Mouse (Mus musculus) lung, adult 2 months (tissue): Measurements from ENCODE around the gene Rnf167. TPM values are rescaled to one million over a fixed set of nuclear protein-coding genes. Genes with fewer than 3 reads are reported as not detected.

Experiments used
- DNase-seq: peaks from one replicate; pipeline ENCODE4 v3.0.0; 2022
- H3K4me1 ChIP-seq: fragments of 200-500 bp; 2 replicates; pipeline ENCODE4 v1.6.1; 2011; ENCODE audit warnings: low read length; ENCODE audit not compliant: control insufficient read depth, insufficient read depth
- H3K4me3 ChIP-seq: fragments of 200-500 bp; replicated peaks from 2 replicates; pipeline ENCODE3; 2011; ENCODE audit warnings: low read depth, mild to moderate bottlenecking, control low read depth, low read length; ENCODE audit errors: extremely low read depth
- CTCF ChIP-seq: fragments of 200-500 bp; IDR thresholded peaks from 2 replicates; pipeline ENCODE4 v1.5.1; 2011; ENCODE audit warnings: mild to moderate bottlenecking, low read length, control low read depth; ENCODE audit not compliant: insufficient read depth
- POLR2A ChIP-seq: fragments of 200-500 bp; IDR thresholded peaks from 2 replicates; pipeline ENCODE4 v1.6.1; 2011; ENCODE audit warnings: low read depth, mild to moderate bottlenecking, control low read depth, low read length, borderline replicate concordance; ENCODE audit errors: extremely low read depth
- WGBS: fragments of 180-500 bp; shearing (Covaris S2); methylation state at CpG from one replicate; pipeline ENCODE4 v1.1.7; 2018; 5-methylcytosine and 5-hydroxymethylcytosine counted together
- polyA plus RNA-seq: library from polyadenylated mRNA; depleted of rRNA; stranded (reverse); fragments of >200 nt; gene quantifications from 2 replicates; pipeline ENCODE4 v1.2.3, GENCODE M21; 2012

The Rnf167 gene
- polyA plus RNA-seq, 1 experiment: 146 TPM

DNA sequence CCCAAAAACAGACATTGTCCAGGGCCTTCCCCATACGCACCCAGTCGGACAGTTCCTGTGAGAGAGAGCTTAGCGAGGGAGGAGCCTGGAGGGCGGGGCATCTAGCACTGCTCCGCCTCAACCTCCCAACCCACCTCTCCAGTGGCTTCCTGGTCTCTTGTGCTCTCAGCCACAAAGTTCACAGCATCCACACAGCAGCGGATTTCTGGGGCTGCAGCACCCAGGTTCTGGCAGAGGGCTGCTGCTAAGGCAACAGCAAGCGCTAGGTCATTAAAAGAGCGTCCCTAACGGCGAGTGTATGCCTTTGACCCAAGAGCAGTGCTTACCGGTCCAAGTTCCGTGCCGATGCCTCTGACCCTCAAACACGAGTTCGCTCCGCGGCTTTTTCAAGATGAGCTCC, 32.0 kb upstream of the Rnf167 start:
- DNase-seq: peak; percentile 73
- peak overlapping the region; percentile 50 for H3K4me3 ChIP-seq
- no peaks in the 10 kb centered on the region for H3K4me1 ChIP-seq
- WGBS: 3% methylated on average over 17 of the region's 17 CpGs
- TF ChIP-seq CTCF: no peak
- peak; percentile 51; the same call in 1 of the 2 replicates for TF ChIP-seq POLR2A

DNA sequence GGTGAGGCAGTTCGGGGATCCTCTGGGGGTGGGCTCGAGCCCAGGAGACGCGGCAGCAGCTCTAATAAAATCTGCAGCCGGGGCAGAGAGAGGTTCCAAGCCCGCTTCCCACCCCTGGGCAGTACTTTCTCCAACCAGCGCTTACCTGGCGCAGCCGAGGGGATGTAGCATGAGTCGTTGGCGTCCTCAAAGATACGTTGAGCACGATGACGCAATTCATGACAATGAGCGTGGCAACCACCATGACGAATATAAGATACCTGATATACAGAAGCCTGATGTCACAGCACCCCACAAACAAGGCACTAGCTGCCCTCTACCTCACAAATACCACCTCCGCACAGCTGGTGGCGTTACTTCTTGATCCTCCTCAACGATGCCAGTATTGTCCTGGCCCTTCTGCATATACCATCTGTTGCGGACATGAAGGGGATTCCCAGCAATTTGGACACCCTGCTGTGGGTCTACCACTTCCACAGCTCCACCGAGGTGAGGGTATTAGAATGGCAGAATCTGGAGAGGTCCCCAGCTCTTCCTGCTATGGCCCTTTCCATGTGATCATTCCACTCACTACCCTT, 31.4 kb upstream of the Rnf167 start, which contains the start of gene 4930544D05Rik:
TSS of gene 4930544D05Rik (plus strand) at position 333 of the 578 bp plus-strand sequence.
- 22% methylated on average over 21 of the region's 21 CpGs for WGBS
- TF ChIP-seq POLR2A (no peak), CTCF (no peak)
- Histone ChIP-seq H3K4me1 (no peaks in the 10 kb centered on the region), H3K4me3 (peak within 1 kb of the TSS; percentile 50)
- no peak for DNase-seq

DNA sequence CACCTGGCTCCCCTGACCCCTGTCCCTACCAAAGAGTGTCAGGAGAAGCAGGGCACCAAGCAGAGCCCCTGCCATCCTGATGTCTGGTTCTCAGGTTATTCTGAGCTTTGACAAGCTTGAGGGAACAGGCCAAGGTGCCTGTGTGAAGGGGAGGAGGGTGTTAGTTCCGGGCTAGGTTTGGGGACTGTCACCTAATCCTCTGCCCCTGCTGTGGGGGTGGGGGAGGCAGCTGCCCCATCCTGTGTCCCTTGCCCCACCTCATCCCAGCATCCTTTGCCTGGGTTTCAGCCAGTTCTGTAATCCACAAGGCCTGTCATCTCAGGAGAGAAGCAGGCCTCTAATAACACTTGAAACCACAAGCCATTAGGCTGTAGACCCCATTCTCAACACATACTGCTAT, 27.9 kb upstream of the Rnf167 start, which contains the start of gene Chrne:
TSS of gene Chrne (minus strand) at position 116 of the 400 bp plus-strand sequence.
- no peak for TF ChIP-seq POLR2A
- DNase-seq: no peak
- Histone ChIP-seq H3K4me1 (no peaks in the 10 kb centered on the region), H3K4me3 (no peak within 1 kb of the TSS)
- WGBS: 21% methylated on average over 1 of the region's 1 CpGs

DNA sequence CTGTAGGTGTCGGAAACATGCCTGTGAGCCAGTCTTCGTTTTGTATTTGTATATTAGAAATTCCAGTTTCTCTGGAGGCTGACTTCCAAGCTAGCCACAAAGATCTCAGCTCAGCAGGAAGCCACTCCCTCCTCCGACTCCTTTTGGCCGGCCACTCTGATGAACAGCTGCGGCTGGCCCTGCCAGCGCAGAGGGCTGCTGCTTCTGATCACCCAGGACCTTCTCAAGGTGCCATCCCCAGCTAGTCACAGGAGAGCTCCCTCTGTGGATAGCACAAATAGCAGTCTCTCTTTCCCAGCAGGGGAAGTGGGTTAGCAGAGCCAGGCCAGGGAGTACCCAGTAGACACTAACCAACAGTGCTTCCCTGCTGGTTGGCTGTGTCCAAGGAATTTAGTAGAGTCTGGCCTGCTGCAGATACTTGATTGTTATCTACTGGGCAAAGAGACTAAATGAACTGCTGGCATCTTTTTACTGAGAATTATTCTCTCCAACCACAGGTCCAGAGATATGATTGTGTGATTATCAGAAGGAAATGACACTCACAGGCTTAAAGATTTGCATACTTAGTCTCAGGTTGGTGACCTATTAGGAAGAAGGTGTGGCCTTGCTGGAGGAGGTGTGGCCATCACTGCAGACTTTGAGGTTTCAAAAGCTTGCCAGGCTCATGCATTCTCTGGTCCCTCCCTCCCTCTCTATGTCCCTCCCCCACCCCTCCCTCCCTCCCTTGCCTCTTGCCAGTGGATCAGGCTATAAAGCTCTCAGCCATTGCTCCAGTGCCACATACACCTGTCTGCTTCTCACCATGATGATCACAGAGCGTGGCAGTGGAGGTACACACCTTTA, 24.8 kb upstream of the Rnf167 start:
- DNase-seq: no peak
- Histone ChIP-seq H3K4me1 (no peaks in the 10 kb centered on the region), H3K4me3 (no peak overlapping the region)
- WGBS: 29% methylated on average over 7 of the region's 7 CpGs
- no peak for TF ChIP-seq POLR2A
- TF ChIP-seq CTCF: no peak

DNA sequence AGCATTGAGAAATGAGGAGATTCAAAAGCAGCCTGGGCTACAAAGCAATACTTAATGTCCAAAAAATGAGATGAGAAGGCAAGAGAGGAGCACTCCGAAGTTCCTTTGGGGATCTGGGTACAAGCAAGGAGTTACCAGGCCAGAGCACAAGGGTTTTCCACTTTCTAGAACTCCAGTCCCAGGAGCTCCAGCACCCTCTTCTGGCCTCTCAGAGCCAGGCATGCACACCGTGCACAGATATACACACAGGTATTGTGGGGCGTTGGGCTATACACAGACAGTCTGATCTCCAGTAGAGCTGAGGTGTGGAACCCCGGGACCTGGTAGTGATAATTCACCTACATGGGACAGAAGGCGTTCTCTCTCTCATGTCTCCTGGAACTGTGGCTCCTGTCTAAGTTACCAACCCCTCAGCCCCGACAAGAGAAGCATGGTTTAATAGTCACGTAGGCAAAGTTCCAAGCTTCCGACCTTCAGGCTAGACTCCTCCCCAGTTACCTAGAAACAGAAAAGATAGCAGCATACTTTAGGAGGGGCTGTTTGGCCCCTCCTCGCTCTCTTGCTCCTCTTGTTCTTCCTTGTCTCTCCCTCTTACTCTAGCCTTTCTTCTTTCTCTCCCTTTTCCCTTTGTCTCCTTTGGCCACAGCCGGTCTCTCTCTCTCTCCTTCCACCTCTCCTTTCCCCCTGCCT, 23.8 kb upstream of the Rnf167 start:
- no peaks in the 10 kb centered on the region for H3K4me1 ChIP-seq
- no peak overlapping the region for H3K4me3 ChIP-seq
- no peak for DNase-seq
- TF ChIP-seq CTCF (0 out of 2 replicates have a peak, but pooled peaks have one; percentile 2), POLR2A (no peak)
- WGBS: 68% methylated on average over 10 of the region's 10 CpGs

DNA sequence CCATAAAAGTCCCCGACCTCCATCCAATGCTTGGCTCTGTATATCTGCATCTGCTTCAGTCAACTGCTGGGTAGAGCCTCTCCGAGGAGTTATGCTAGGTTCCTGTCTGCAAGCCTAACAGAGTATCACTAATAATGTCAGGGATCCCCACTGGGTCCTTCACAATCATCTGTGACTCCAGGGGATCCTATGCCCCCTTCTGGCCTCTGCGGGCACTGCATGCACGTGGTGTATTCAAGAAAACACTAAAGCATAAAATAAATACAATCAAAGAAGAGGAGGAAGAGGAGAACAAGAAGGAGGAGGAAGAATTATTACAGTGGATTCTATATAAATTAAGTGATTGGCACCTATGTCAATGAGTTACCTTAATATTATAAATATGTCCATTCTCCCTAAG, 21.6 kb upstream of the Rnf167 start:
- no peak for DNase-seq
- H3K4me3 ChIP-seq: no peak overlapping the region
- WGBS: 35% methylated on average over 4 of the region's 4 CpGs
- TF ChIP-seq POLR2A: no peak
- TF ChIP-seq CTCF: peak; percentile 72
- no peaks in the 10 kb centered on the region for H3K4me1 ChIP-seq

DNA sequence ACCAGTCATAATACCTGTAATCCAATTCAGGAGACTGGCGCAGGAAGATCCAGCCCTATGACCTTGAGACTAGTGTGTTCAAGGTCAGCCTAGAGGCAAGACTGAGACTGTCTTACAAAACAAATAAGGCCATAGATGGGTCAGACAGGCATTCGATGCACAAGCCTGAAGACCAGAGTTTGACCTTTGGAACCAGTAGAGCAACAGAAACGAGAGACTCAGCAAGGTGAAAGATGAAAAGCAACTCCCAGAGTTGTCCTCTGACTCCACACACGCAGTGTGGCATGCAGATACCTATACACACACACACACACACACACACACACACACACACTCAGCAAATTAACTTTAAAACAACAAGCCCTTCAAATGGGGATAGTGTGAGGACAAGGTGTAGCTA, 20.2 kb upstream of the Rnf167 start:
- no peak for TF ChIP-seq CTCF
- TF ChIP-seq POLR2A: no peak
- no peak for DNase-seq
- no peaks in the 10 kb centered on the region for H3K4me1 ChIP-seq
- 64% methylated on average over 4 of the region's 4 CpGs for WGBS
- H3K4me3 ChIP-seq: no peak overlapping the region

DNA sequence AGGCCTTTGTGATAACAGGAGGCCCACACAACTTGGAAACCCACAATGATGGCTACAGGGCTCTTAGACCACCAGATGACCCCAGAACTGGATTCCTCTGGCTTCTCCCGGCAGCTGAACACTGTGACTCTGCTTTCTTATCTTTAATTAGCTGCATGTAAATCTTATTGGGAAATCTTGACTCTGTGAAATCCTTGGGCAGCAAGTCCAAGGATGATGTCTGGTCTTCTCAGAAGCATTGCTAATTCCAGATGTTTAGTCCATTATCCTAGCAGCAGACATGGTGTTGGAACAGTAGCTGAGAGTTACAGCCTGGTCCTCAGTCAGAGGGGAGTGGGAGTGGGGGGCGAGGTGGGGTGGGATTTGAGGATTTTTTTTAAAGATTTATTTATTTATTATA, 18.6 kb upstream of the Rnf167 start:
- 49% methylated on average over 2 of the region's 2 CpGs for WGBS
- TF ChIP-seq POLR2A (no peak), CTCF (no peak)
- no peak overlapping the region for H3K4me3 ChIP-seq
- no peaks in the 10 kb centered on the region for H3K4me1 ChIP-seq
- no peak for DNase-seq

DNA sequence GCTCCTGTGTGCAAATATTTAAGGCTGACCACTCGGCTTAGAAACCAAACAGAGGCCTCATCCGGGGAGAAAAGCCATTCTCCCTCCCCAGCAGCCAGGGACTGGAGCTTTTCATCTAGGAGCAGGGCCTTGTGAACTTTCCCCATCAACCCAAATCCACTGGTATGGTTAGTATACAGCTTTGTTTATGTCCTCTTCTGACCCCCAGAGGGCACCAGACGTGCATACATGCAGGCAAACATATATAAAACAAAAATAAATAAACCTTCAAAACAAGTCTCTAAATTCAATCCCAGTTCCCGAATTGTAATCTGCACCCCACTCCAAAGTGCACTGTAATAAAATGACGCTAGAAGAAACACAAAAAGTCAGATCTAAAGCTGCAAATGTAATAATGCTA, 17.5 kb upstream of the Rnf167 start:
- Histone ChIP-seq H3K4me3 (no peak overlapping the region), H3K4me1 (no peaks in the 10 kb centered on the region)
- no peak for DNase-seq
- TF ChIP-seq CTCF (0 out of 2 replicates have a peak, but pooled peaks have one; percentile 1), POLR2A (no peak)
- WGBS: 47% methylated on average over 5 of the region's 5 CpGs
